Mouse (Mus musculus): ENCODE data around the gene 0610010K14Rik. TPM values are rescaled to one million over a fixed set of nuclear protein-coding genes. Genes with fewer than 3 reads are reported as not detected.

0610010K14Rik gene
- polyA plus RNA-seq, 1 experiment from 2014 or later, result 125 TPM

DNA sequence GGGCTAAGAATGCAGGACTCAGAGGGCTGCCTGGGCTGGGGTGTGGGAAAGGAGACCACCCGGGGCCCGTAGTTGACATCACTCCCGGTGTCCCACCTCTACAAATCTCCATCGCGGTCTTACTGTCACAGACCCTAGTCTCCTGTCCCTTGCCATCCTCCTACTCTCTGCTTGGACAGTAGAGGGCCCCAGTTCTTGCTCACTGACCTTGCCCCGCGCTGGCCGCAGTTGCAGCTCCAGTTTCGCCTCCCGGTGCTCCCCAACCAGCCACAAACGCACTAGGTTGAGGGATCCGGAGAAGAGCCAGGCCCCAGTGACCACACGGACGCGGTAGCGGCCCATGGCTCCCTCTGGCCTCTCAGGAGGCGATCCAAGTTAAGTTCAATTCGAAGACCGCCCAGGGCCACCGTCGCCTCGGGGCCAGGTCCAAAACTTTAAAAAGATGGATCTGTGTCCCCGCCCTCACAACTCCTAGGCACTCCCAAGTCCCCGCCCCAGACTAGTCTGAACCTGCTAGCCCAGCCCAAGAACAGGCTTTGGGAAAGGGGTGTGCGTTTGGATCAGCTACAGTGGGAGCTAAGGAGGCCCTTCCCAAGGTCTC is 17.3 kb upstream of the 0610010K14Rik start, which contains the start of gene Alox12:
Gene Alox12, minus strand, starts transcription at position 423 of the 601 bp plus-strand sequence.
- Histone ChIP-seq H3K4me1 (peaks cover 19% of the 10 kb centered on the region), H3K27me3 (replicated peaks) (peaks cover 65% of the 10 kb centered on the region), H3K9ac (peak within 1 kb of the TSS; percentile 75), H3K27ac (replicated peaks) (no peak within 1 kb of the TSS), H3K36me3 (no peaks in the 10 kb centered on the region), H3K4me2 (peak within 1 kb of the TSS; percentile 74), H3K4me3 (peak within 1 kb of the TSS; percentile 50), H3K9me3 (no peaks in the 10 kb centered on the region)
- under 1% methylated on average over 25 of the region's 25 CpGs for WGBS
- ATAC-seq (ENCODE audit: extremely low read depth, insufficient number of reproducible peaks, low FRiP score, low TSS enrichment), result 0 out of 2 replicates have a peak, but pooled peaks have one; percentile 46

- H3K9ac ChIP-seq, result peak overlapping the region; percentile 75
- H3K9me3 ChIP-seq, result no peaks in the 10 kb centered on the region
- peak overlapping the region; percentile 74 for H3K4me2 ChIP-seq
- no peaks in the 10 kb centered on the region for H3K36me3 ChIP-seq
- 4% methylated on average over 18 of the region's 18 CpGs for WGBS
- no peak for ATAC-seq (ENCODE audit: extremely low read depth, insufficient number of reproducible peaks, low FRiP score, low TSS enrichment)
- no peak overlapping the region for H3K27ac ChIP-seq (replicated peaks)
- peaks cover 19% of the 10 kb centered on the region for H3K4me1 ChIP-seq
- peak overlapping the region; percentile 50 for H3K4me3 ChIP-seq
- peaks cover 72% of the 10 kb centered on the region for H3K27me3 ChIP-seq (replicated peaks)
Observed at GRCm38 (mm10) chr11:70254337-70254736, 16.6 kb upstream of the 0610010K14Rik start.

- H3K4me2 ChIP-seq, result no peak overlapping the region
Observed at GRCm38 (mm10) chr11:70251853-70252252, 14.1 kb upstream of the 0610010K14Rik start.

GRCm38 (mm10) chr11:70250150-70250549 is 12.4 kb upstream of the 0610010K14Rik start:
- no peak overlapping the region for H3K4me3 ChIP-seq
- WGBS, result 41% methylated on average over 11 of the region's 11 CpGs
- no peak overlapping the region for H3K27ac ChIP-seq (replicated peaks)
- H3K9ac ChIP-seq, result no peak overlapping the region
- no peaks in the 10 kb centered on the region for H3K9me3 ChIP-seq
- peaks cover 15% of the 10 kb centered on the region for H3K4me1 ChIP-seq
- no peak for ATAC-seq (ENCODE audit: extremely low read depth, insufficient number of reproducible peaks, low FRiP score, low TSS enrichment)
- peaks cover 85% of the 10 kb centered on the region for H3K27me3 ChIP-seq (replicated peaks)
- H3K36me3 ChIP-seq, result no peaks in the 10 kb centered on the region
- H3K4me2 ChIP-seq, result no peak overlapping the region

More at GRCm38 (mm10) chr11:70251853-70252252, 14.1 kb upstream of the 0610010K14Rik start:
- ATAC-seq (ENCODE audit: extremely low read depth, insufficient number of reproducible peaks, low FRiP score, low TSS enrichment), result no peak
- H3K9me3 ChIP-seq, result no peaks in the 10 kb centered on the region
- WGBS, result 60% methylated on average over 8 of the region's 8 CpGs
- H3K27me3 ChIP-seq (replicated peaks), result peaks cover 89% of the 10 kb centered on the region
- H3K36me3 ChIP-seq, result no peaks in the 10 kb centered on the region
- no peak overlapping the region for H3K27ac ChIP-seq (replicated peaks)
- H3K4me3 ChIP-seq, result no peak overlapping the region
- peaks cover 19% of the 10 kb centered on the region for H3K4me1 ChIP-seq
- H3K9ac ChIP-seq, result no peak overlapping the region

DNA sequence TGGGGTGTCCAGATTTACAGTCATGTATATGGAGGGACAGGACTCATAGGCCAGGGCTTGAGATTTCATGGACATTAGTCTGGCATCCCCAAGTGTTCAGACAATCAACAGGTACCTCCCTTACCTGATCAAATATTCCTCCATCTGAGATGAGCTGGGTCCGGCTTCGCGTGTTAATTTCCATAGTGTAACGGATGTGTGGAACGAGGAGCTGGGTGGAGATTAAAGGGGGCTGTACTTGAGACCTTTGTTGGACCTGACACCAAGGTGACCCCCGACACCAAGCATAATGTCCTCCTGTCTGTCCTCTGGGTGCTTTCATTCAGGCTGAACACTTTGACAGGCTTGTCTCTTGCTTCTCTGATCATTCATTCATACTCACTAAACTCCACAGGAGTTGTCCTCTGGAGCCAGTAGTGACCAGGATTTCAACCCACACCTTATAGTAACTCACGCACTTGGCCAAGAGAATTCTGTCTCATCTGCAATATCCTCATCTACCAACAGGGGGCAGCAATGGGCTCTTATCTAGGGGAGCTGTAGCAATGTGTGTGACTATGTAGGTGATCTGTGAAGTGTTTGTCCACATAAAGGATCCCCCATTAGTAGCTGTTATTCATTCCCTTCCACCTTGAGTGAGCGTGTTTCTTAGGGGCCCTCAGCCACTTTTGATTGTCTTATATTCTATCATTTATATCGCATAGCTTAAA is 9.6 kb upstream of the 0610010K14Rik start:
- no peak overlapping the region for H3K4me3 ChIP-seq
- no peak overlapping the region for H3K9ac ChIP-seq
- no peak overlapping the region for H3K27ac ChIP-seq (replicated peaks)
- no peak for ATAC-seq (ENCODE audit: extremely low read depth, insufficient number of reproducible peaks, low FRiP score, low TSS enrichment)
- no peaks in the 10 kb centered on the region for H3K9me3 ChIP-seq
- no peak overlapping the region for H3K4me2 ChIP-seq
- 48% methylated on average over 9 of the region's 9 CpGs for WGBS
- peaks cover 65% of the 10 kb centered on the region for H3K27me3 ChIP-seq (replicated peaks)
- H3K36me3 ChIP-seq, result no peaks in the 10 kb centered on the region
- H3K4me1 ChIP-seq, result no peaks in the 10 kb centered on the region

- ATAC-seq (ENCODE audit: extremely low read depth, insufficient number of reproducible peaks, low FRiP score, low TSS enrichment), result no peak
- no peaks in the 10 kb centered on the region for H3K36me3 ChIP-seq
- H3K4me3 ChIP-seq, result no peak overlapping the region
- H3K9me3 ChIP-seq, result no peaks in the 10 kb centered on the region
- H3K27me3 ChIP-seq (replicated peaks), result peaks cover 21% of the 10 kb centered on the region
- peaks cover 15% of the 10 kb centered on the region for H3K4me1 ChIP-seq
- H3K27ac ChIP-seq (replicated peaks), result no peak overlapping the region
- WGBS, result 64% methylated on average over 11 of the region's 11 CpGs
- H3K9ac ChIP-seq, result no peak overlapping the region
- H3K4me2 ChIP-seq, result no peak overlapping the region
Observed at GRCm38 (mm10) chr11:70242591-70242990, 4.9 kb upstream of the 0610010K14Rik start.

DNA sequence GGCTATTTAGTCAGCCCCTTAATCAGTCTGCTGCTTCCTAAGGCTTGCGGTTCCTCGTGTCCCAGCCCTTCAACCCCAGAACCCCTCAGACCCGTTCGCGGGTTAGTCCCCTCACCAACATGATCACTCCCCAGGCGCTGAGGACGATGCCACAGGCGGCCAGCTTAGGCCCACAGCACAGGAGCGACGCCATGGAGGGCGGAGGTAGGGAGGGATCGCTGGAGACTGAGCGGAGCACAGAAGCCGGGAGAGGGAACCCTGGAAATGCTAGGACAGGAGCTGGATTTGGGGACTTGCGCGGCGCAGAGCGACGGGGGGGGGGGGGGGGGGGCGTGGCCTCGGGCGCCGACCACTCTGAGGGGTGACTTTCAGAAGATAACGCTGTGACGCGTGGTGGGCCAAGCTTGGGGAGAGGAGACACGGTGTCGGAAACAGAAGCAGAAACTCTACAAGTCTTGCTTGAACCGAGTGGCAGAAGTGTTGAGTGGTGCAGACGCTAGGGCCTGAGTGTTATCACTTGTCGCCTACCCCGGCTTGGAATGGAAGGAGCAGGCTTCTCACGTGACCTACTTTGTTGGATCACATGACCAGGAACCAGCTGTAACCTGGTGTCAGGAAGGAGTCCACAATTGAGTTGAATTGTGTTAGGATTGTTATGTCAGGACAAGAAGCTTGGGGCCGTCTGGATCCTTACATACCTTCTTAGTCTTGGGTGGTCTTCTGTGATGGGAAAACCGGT is 2.0 kb upstream of the 0610010K14Rik start, which contains the start of the genes Gm21988 and Rnasek:
Gene Gm21988, minus strand, starts transcription at position 290 of the 739 bp plus-strand sequence.
Gene Rnasek, minus strand, starts transcription at position 302 of the 739 bp plus-strand sequence.
- Histone ChIP-seq H3K27me3 (replicated peaks) (peaks cover 4% of the 10 kb centered on the region), H3K9ac (peak within 1 kb of the TSS; percentile 95), H3K4me3 (peak within 1 kb of the TSS; percentile 72), H3K9me3 (no peaks in the 10 kb centered on the region), H3K27ac (replicated peaks) (peak within 1 kb of the TSS; percentile 93), H3K4me2 (peak within 1 kb of the TSS; percentile 77), H3K4me1 (peaks cover 34% of the 10 kb centered on the region), H3K36me3 (peaks cover 15% of the 10 kb centered on the region)
- WGBS, result under 1% methylated on average over 28 of the region's 35 CpGs
- peak; percentile 37 for ATAC-seq (ENCODE audit: extremely low read depth, insufficient number of reproducible peaks, low FRiP score, low TSS enrichment)

DNA sequence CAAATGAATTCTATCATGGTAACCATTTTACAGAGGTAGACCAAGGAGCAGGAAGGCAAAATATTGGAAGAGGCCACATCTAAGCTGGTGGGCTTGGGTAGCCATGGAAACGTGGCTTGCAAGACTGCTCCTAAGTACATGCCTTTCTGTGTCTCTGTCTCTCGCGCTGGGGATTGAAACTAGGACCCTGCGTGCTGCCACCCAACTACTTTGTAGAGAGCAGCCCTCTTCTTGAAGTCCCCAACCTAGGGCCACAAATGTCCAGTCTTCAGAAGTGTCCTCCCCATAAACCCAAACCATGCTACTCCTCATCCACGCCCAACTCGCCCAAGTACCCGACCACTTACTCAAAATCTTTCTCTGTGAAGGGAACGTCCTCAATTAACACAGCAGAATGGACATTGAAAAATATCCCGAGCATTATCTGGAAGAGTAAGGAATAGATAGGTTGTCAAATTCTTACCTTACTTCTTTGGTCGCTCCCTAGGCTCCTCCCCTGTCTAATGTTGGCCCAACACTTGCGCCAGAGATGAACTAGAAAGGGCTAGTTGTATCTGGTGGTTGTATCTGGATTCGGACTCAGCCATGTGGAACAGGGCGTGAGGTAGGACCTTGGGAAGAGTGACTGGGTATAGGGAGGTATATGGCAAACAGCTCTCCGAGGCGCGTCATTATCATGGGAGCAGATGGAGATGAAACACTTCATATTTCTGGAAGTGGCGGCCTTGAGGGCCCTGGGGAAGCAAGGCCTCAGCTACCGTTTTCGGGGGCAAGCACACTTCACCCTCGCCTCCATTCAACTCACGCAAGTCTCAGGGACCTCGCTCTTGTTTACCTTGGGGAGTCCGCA is 1.1 kb upstream of the 0610010K14Rik start:
- H3K4me2 ChIP-seq, result peak overlapping the region; percentile 77
- H3K9me3 ChIP-seq, result no peaks in the 10 kb centered on the region
- peaks cover 17% of the 10 kb centered on the region for H3K36me3 ChIP-seq
- H3K27ac ChIP-seq (replicated peaks), result peak overlapping the region; percentile 93
- H3K27me3 ChIP-seq (replicated peaks), result no peaks in the 10 kb centered on the region
- WGBS, result 12% methylated on average over 23 of the region's 23 CpGs
- H3K4me1 ChIP-seq, result peaks cover 34% of the 10 kb centered on the region
- peak overlapping the region; percentile 72 for H3K4me3 ChIP-seq
- H3K9ac ChIP-seq, result peak overlapping the region; percentile 95
- ATAC-seq (ENCODE audit: extremely low read depth, insufficient number of reproducible peaks, low FRiP score, low TSS enrichment), result no peak

DNA sequence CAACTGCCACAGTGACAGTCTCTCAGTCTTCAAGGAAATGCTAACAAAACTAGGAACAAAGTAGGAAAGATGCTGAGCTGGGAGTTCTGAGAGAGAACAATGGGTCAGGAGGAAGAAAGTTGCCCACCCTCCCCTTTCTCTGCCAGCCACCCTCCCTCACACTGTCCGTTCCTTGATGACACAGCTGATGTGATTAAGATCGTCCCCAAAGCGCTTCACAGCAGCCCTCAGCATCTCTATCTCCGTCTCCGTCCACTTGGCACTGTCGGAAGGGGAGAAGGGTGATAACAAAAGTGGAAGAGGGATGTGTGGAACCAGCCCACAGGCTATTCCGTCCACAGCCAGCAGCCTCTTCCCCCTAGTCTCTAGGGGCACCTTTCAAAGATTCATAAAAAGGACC is 997 bp downstream of the 0610010K14Rik start:
- Histone ChIP-seq H3K27me3 (replicated peaks) (no peaks in the 10 kb centered on the region), H3K27ac (replicated peaks) (peak overlapping the region; percentile 93), H3K4me1 (peaks cover 46% of the 10 kb centered on the region), H3K9me3 (no peaks in the 10 kb centered on the region), H3K9ac (peak overlapping the region; percentile 95), H3K4me2 (peak overlapping the region; percentile 77), H3K4me3 (peak overlapping the region; percentile 72), H3K36me3 (peaks cover 17% of the 10 kb centered on the region)
- WGBS, result 6% methylated on average over 7 of the region's 7 CpGs
- ATAC-seq (ENCODE audit: extremely low read depth, insufficient number of reproducible peaks, low FRiP score, low TSS enrichment), result no peak

DNA sequence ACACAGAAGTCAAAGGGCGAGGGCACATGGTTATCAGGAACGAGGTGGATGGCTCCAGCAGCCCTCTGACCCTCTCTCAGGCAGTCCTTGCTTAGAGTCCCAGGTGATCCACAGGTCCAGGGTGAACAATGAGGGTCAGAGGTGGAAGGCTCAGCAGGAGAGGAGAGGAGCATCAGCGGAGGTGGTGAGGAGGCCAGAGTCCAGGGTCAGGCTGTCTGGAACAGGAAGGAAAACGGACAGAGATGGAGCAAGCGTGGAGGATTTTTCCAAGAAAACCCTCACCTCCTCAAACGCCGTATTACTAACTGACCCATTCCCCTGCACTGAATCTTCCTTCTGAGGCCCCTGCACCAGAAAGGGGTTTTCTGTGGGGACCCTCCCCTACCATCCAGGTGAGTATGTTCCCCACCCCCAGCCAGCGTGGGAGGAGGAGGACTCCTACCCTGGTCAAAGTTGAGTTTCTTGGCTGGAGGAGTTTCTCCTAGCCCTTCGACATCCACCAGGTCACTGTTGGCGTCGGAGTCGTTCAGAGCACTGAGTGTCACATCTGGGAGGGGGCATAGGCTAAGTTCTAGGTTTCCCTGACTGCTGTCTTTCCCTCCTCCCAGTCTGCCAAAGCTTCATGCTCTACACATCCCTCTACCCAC is 2.3 kb downstream of the 0610010K14Rik start:
- Histone ChIP-seq H3K36me3 (peaks cover 17% of the 10 kb centered on the region), H3K27me3 (replicated peaks) (no peaks in the 10 kb centered on the region; the same call in 1 of the 2 replicates), H3K4me1 (peaks cover 48% of the 10 kb centered on the region), H3K27ac (replicated peaks) (no peak overlapping the region), H3K4me2 (no peak overlapping the region), H3K4me3 (no peak overlapping the region), H3K9me3 (no peaks in the 10 kb centered on the region), H3K9ac (no peak overlapping the region)
- no peak for ATAC-seq (ENCODE audit: extremely low read depth, insufficient number of reproducible peaks, low FRiP score, low TSS enrichment)
- WGBS, result 89% methylated on average over 12 of the region's 12 CpGs
